Mouse (Mus musculus) right cerebral cortex, postnatal 36 days (tissue): ENCODE measurements around the gene Setx.
"Not testable (repeated sequence)": the region's sequence is repeated elsewhere in the genome, so short reads cannot be mapped to it uniquely, and the experiment has no call there.

ENCODE experiments used
- DNase-seq, 2 experiments: peaks; one replicate each; pipeline ENCODE4 v3.0.0; 2022; ENCODE audit warnings: low spot score in 2 of 2, mixed read lengths in 1 of 2

Gene Setx

DNA sequence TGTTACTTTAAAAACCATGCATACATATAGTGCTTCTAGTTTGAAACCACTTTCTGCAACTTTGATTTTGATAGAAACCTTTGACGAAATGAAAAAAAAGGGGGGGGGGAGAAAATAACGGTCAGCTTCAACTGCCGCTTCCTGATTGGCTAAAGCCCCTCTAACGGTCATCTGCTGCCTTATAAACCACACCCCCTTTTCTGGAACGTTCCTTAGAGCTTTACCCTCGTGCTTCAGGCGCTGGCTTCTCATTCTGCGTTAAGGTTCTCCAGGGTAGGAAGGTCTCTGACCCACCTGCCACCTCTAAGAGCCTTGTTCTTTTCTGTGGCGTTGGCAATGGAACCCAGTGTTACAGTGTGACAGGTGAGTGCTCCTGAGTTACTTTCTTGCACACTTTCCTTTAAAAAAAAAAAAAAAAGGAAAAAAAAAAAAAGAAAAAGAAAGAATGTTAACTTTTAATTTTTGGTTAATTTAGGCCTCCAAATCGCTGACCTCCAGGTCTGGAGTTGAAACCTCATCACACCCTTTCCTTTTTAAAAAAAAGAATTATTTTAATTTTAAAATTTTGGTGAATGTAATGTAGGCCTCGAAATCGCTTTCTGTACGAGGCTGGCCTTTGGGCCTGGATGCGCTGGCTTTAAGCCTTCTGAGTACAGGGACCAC, at the start of gene Setx:
Setx (plus strand) TSS at position 275 of the 663 bp plus-strand sequence.
- DNase-seq = no peak

DNA sequence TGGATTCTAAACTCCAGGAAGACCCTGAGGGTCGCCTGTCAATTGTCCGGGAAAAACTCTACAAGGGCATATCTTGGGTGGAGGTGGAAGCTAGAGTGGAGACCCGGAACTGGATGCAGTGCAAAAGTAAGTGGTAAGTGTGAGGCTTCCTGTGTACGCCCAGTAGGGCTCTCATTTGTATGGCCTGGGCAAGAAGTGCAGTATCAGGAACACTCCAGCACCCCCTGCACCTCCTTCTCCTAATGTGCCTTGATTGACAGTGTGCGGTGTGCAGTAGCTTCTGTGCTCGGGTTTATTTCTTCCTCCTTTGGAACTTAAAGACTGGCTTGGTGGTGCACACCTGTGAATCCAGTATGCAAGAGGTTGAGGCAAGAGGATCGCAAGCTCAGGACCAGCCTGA, 49.3 kb upstream of the Setx start:
- DNase-seq = no peak

DNA sequence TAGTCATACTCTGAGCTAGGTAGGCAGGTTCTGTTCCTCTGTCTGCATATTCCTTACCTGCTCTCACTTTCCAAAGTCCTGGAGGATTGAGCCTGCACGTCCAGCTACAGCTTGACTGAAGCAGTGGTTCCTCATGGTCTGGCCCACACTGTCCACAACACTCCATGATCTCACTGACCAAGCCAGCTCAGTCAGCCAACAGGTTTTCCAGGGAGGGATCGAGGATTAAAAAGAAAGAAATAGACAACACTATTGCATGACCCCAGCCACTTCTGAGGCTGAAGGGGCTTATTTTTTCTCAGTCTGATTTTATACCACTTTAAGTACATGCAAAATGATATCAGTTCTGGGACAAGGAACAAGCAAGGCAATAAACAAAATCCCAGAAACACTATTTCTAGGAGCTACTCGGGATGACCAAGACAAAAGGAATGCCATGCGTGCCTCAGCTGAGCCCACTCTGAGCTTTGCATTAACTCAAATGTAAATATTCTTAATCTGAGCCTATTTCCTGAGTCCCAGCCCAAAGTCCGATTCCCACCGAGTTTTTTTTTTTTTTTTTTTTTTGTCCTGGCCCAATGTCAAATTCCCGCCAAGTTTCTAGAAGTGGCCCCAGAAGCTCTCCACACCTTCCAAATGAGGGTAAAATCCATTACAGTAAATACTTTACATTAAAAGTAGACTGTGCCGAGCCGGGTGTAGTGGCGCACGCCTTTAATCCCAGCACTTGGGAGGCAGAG, 48.5 kb upstream of the Setx start:
- DNase-seq = no peak

GRCm38 (mm10) chr2:29076226-29076625, 47.8 kb upstream of the Setx start:
- DNase-seq = no peak

- no peak for DNase-seq
Observed at GRCm38 (mm10) chr2:29081965-29082364, 42.0 kb upstream of the Setx start.

GRCm38 (mm10) chr2:29086026-29086425, 38.0 kb upstream of the Setx start:
- no peak for DNase-seq

DNA sequence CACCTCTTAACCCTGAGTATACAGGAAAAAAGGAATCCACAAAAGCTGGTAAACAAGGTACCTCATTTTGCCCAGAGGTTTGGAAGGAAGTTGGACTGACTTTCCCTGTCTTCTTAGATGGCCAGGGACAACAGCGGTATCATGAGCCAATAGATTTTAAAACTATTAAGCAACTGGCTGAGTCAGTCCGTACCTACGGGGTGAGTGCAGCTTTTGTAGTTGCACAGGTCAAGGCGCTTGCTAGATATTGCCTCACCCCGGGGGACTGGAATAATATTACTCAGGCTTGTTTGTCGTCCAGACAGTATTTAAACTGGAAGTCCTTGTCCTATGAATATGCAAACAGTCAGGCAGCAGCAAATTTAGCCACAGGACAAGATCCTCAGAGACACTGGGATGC, 34.7 kb upstream of the Setx start:
- not testable (repeated sequence) for DNase-seq

DNA sequence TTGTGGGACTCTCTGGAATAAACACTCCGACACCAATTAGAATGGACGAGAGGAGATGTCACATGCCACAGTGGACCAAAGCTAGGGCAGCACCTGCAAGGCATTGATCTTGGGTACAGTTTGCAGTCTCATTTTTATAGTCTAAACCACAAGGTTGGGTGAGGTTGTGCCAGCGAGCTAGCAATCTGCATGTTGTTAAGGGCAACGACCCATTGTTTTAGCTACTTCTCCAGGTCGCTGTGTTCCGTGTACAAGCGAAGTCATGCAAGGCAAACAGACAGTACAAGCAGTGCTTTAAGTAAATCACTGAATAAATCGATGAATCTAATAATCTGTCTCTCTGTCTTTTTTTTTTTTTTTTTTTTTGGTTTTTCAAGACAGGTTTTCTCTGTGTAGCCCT, 28.3 kb upstream of the Setx start:
- no peak for DNase-seq

DNA sequence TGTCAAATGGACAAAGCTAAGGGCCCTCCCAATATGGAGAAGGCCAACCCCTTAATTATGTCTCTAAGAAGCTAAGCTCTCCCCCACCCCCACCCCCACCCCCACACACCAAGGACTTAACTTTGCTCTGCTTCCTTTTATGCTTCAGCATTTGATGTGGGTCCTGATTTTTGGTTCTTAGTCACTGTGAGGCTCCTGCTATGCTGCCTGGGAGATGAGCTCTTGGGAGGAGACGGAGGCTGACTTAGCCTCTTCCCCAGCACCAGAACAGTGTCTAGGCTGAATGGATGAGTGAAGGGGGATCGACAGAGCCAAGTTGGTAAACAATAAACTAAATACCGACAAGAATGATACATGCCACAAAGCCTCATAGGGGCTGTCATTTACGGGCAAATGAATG, 27.2 kb upstream of the Setx start:
- no peak for DNase-seq

DNA sequence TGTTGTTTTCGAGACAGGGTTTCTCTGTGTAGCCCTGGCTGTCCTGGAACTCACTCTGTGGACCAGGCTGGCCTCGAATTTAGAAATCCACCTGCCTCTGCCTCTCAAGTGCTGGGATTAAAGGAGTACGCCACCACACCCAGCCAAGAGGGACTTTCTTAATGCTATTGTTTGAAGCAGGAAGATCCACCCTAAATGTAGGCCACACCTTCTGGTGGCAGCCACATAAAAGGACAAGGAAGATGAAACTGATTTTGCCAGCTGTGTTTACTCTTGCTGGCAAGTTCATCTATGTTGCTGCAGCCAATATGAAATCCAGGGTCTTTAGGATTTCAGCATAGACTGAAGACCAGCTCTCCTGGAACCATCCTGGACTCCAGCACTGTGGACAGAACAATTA, 26.5 kb upstream of the Setx start:
- DNase-seq = no peak

DNA sequence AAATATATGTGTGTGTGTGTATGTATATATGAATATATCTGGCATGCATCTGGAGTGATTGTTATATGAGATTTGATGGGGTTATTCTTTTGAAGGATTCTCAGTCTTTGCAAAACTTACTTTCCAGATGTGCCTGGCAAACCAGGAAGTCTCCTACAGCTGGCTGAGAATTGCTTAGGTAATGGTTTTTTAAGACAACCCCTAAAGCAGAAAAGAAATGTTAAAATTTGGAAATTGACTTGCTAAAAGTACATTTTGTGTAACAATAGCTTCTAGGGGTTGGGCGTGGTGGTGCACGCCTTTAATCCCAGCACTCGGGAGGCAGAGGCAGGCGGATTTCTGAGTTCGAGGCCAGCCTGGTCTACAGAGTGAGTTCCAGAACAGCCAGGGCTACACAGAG, 26.0 kb upstream of the Setx start:
- not testable (repeated sequence) for DNase-seq

DNA sequence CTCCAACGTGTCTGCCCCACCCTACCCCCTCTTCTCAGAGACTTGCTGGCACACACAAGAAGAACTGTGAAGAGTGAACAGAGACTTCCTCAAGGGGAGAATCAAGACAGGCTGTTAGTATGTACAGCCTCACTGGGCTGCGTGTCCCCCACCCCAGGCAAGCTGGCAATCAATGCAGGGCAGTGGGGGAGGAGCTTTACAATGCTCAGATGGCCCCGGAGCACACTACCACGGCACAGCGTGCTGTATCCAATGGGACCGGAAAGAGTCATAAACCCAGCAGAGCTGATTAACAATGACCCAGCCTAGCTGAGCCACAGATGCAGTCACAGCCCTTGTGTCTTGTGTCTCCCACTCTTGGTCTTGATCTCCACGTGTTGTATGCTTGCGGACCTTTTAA, 25.2 kb upstream of the Setx start:
- DNase-seq = no peak

GRCm38 (mm10) chr2:29099646-29100045, 24.3 kb upstream of the Setx start:
- DNase-seq = no peak

- no peak for DNase-seq
Observed at GRCm38 (mm10) chr2:29100822-29101534, 23.0 kb upstream of the Setx start.

DNA sequence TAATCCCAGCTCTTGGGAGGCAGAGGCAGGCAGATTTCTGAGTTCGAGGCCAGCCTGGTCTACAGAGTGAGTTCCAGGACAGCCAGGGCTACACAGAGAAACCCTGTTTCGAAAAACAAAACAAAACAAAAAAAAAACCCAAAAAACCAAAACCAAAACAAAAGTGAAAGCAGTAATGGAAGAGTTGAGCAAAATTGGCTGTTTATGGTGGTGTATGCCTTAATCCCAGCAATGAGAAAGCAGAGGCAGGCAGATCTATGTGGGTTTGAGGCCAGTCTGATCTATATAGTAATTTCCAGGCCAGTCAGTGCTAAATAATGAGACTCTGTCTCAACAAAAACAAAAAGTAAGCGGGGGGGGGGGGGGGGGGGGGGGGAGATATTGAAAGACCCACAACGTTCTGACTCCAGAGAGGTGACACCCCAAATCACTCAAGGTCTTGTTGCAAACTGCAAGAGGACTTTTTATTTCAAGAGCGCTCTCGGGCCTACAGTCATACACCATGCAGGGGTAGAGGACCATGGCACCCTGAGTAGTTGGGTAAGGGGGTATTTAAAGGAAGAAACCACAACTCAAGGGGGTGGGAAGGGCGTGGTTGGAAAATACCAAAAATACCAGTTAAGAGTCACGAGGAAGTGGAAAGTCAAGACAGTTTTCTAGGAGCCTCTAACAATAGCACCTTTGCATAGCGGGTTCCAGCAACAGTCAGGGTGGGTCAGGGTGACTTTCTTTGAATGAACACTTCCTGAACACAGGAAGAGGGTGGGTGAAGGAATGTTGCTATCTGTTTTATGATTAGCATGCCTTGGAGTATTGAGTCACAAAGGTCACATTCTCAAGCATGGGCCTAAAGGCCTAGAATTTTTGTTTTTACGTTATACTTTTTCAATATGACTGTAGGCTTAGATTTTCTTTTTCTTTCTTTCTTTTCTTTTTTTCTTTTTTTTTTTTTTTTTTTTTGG, 21.3 kb upstream of the Setx start:
- DNase-seq = not testable (repeated sequence)

GRCm38 (mm10) chr2:29120969-29121368, 3.0 kb upstream of the Setx start:
- DNase-seq = no peak

DNA sequence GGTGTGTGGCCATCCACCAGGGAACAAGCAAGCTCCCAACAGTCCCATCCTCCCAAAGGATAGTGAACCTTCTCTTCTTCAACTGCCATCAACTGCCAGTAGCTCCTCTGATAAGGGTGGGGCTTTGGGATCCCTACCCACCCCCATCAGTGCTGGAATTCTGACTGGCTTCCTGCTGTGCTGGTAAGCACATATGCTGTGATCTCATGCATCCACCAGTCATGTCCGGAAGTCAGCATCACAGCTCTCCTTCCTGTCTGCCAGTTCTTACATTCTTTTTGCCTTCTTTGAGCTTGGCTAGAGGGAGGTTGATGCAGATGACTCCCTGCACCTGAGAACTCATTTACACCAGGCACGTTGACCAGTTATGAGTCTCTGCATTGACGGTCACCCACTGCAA, 1.5 kb upstream of the Setx start:
- no peak for DNase-seq

DNA sequence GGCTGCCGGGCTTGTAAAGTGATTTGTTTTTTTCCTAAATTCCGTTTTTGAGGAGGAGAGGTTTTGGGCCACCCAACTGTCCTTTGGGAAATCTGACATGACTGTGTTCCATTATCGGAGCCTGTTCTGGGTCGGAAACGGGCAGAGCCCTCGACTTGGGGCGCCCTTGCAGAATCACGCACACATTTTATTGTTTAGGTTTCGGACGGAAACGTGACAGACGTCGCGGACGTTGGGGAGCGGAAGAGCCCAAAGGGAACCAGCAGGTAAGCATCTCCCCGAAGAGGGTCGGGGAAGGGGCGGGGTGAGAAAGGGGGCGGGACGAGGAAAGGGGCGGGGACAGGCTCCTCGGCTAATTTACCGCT, 572 bp downstream of the Setx start:
- DNase-seq = no peak

DNA sequence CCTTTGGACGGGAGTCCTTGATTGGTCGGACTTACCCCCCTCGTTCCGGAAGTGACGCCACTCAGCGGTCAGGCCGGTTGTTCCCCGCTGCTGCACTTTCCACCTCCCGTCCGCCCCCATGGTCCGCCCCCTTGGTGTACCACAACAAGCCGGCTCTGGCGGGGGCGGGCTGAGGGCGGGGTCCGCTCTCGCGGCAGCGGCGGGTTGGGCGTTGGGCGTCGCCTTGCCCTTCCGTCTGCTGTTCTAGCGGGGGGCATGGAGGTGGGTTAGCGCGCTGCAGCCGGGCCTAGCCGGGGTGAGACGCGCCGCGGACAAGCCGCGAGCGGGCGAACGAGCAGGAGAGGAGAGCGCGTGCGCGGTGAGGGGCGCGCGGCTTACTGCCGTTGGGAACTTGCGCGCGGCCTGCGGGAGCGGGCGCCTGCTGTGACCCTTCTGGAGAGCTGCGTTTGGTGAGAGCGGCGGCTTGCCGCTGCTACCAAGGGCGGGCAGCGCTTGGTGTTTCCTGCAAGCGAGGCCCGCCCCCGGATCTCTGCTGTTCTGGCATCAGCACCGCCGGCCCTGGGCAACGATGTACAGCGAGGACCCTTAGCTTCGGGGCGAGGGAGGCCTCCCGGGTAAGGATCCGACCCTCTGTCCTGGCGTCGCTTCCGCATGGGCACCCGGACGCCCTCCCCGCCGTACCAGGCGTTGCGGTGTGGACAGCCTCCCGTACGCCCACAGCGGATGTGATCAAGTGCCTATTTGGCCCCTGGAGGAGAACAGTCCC, 1.1 kb downstream of the Setx start:
- DNase-seq = peak; percentile 94 to 97

DNA sequence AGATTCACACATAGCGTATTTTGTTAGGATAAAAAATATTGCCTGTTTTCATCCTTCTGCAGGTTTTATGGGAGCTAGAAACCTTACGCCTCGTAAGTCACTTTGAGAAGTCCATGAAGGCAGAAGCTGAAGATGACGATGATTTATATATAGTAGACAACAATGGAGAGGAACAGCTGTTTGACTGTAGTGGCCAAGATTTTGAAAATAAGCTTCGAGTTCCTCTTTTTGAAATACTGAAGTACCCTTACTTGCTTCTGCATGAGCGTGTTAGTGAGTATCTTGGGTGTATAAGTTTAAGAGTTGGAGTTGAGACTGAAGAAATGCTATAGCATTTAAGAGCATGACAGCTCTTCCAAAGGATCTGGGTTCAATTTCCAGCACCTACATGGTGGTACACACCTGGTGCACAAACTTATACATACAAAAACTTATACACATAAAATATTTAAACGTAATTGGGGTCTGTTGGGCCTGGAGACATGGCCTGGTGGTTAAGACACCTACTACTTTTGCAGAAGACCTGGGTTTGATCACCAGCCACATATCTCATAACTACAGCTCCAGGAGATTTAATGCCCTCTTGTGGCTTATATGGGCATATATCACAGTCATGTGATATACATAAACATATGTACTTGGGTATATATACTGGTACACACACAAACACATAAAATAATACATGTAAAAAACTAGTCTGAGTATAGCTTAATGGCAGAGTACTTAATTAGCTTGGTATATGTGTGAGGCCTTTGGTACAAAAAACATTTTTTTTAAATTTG, 6.3 kb downstream of the Setx start:
- no peak for DNase-seq
